In the genomic region with DNA sequence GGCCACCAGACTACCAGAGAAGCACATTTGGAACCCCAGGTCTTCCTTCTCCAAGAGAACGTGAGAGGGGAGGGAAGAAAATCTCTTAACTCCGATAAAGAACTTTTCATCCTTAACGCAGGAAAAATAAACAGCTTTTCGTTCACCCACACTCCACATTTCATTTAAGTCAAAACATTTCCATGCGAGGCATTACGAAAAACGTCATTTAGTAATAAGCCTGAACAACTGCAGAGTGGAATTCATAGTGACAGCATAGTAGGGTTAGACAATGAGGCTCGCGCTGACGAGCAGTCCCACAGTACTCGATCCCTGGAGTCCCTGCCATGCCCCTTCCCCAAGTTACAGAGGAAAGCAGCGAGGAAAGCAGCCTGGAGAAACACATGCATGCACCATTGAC, we compare ENCODE assay signal across 12 mouse cellular contexts.
DNase-seq lines count a peak whose midpoint lies in the region; ATAC-seq and TF ChIP-seq lines count a peak whose summit lies in the region.
"Had no signal": no experiment of that assay in that cellular context is flagged by ENCODE, and none has a peak within 500 bp of the region (broad histone marks: within the 10 kb centered on the region; RNA-seq: fewer than 3 reads in every experiment).

No protein-coding gene starts in this region.

- H3K9me3 ChIP-seq in lung, embryonic 14.5 days (ENCODE audit: low read depth, low read length), result no peaks in the 10 kb centered on the region
- no peaks in the 10 kb centered on the region for H3K9me3 ChIP-seq in forebrain, embryonic 13.5 days (replicated peaks)
- H3K9me3 ChIP-seq in limb, embryonic 13.5 days, result no peaks in the 10 kb centered on the region
- H3K9me3 ChIP-seq in stomach, embryonic 14.5 days (ENCODE audit: control insufficient read depth, low read depth, low read length), result no peaks in the 10 kb centered on the region
- H3K9me3 ChIP-seq in heart, embryonic 10.5 days, result no peaks in the 10 kb centered on the region

- peak overlapping the region; percentile 13; the same call in 1 of the 2 replicates for H3K4me3 ChIP-seq in lung, embryonic 14.5 days (ENCODE audit: low read depth, low read length)
- H3K4me3 ChIP-seq in forebrain, embryonic 13.5 days, result peak overlapping the region; percentile 38
- H3K4me3 ChIP-seq in limb, embryonic 13.5 days, result peak overlapping the region; percentile 55
- H3K4me3 ChIP-seq in stomach, embryonic 14.5 days (ENCODE audit: low read depth, low read length), result no peak overlapping the region
- H3K4me3 ChIP-seq in heart, embryonic 10.5 days, result no peak overlapping the region

- no peak for ATAC-seq in lung, embryonic 14.5 days (ENCODE audit: insufficient read depth)
- ATAC-seq in forebrain, embryonic 13.5 days, result no peak
- no peak for ATAC-seq in limb, embryonic 13.5 days (ENCODE audit: low FRiP score, low read depth)
- no peak for ATAC-seq in stomach, embryonic 14.5 days (ENCODE audit: insufficient number of reproducible peaks, insufficient read depth, low FRiP score, low read depth)
- ATAC-seq in cerebellum, adult (ENCODE audit: insufficient number of reproducible peaks, low FRiP score, low TSS enrichment), result no peak

- H3K9ac ChIP-seq in lung, embryonic 14.5 days, result no peak overlapping the region
- H3K9ac ChIP-seq in forebrain, embryonic 13.5 days, result peak overlapping the region; percentile 63
- peak overlapping the region; percentile 58 for H3K9ac ChIP-seq in limb, embryonic 13.5 days
- H3K9ac ChIP-seq in stomach, embryonic 14.5 days (replicated peaks; ENCODE audit: low read depth, low read length), result no peak overlapping the region

- H3K27ac ChIP-seq in lung, embryonic 14.5 days (ENCODE audit: low read depth), result no peak overlapping the region
- H3K27ac ChIP-seq in forebrain, embryonic 13.5 days, result no peak overlapping the region
- peak overlapping the region; percentile 28; the same call in 1 of the 2 replicates for H3K27ac ChIP-seq in limb, embryonic 13.5 days
- H3K27ac ChIP-seq in stomach, embryonic 14.5 days (ENCODE audit: low read length), result no peak overlapping the region
- H3K27ac ChIP-seq in heart, embryonic 10.5 days, result no peak overlapping the region

- 15% methylated on average over 12 of the region's 12 CpGs for WGBS in lung, embryonic 14.5 days
- WGBS in forebrain, embryonic 13.5 days, result 17% methylated on average over 12 of the region's 12 CpGs
- 37% methylated on average over 12 of the region's 12 CpGs for WGBS in limb, embryonic 13.5 days
- WGBS in stomach, embryonic 14.5 days, result 28% methylated on average over 12 of the region's 12 CpGs
- WGBS in heart, embryonic 10.5 days, result 67% methylated on average over 12 of the region's 12 CpGs

- DNase-seq in lung, embryonic 14.5 days, result peak; percentile 30
- no peak for DNase-seq in lung, postnatal 10 days
- DNase-seq in layer of hippocampus, postnatal 36 days, result no peak
- no peak for DNase-seq in heart, embryonic 10.5 days (ENCODE audit: low spot score)
- DNase-seq: adrenal gland, adult 8-10 months; cerebellum, postnatal 36 days; kidney, adult 8-10 months; right cerebral cortex, postnatal 25 days had no signal

- H3K4me1 ChIP-seq in lung, embryonic 14.5 days (ENCODE audit: insufficient read depth), result 0 out of 2 replicates have a peak, but pooled peaks cover 6% of the 10 kb centered on the region
- peaks cover 62% of the 10 kb centered on the region for H3K4me1 ChIP-seq in forebrain, embryonic 13.5 days
- peaks cover 43% of the 10 kb centered on the region for H3K4me1 ChIP-seq in limb, embryonic 13.5 days
- no peaks in the 10 kb centered on the region for H3K4me1 ChIP-seq in stomach, embryonic 14.5 days (ENCODE audit: control insufficient read depth, insufficient read depth, low read length)
- 0 out of 2 replicates have a peak, but pooled peaks cover 4% of the 10 kb centered on the region for H3K4me1 ChIP-seq in heart, embryonic 10.5 days

- peak overlapping the region; percentile 55 for H3K4me2 ChIP-seq in lung, embryonic 14.5 days
- peak overlapping the region; percentile 72 for H3K4me2 ChIP-seq in forebrain, embryonic 13.5 days
- H3K4me2 ChIP-seq in limb, embryonic 13.5 days (replicated peaks), result peak overlapping the region; percentile 64
- peak overlapping the region; percentile 28; the same call in 1 of the 2 replicates for H3K4me2 ChIP-seq in stomach, embryonic 14.5 days (replicated peaks; ENCODE audit: low read depth, low read length)

- H3K27me3 ChIP-seq in lung, embryonic 14.5 days (ENCODE audit: insufficient read depth, low read length), result no peaks in the 10 kb centered on the region
- no peaks in the 10 kb centered on the region for H3K27me3 ChIP-seq in forebrain, embryonic 13.5 days
- peaks cover 13% of the 10 kb centered on the region for H3K27me3 ChIP-seq in limb, embryonic 13.5 days
- H3K27me3 ChIP-seq in stomach, embryonic 14.5 days (ENCODE audit: control insufficient read depth, insufficient read depth, low read length), result no peaks in the 10 kb centered on the region
- no peaks in the 10 kb centered on the region for H3K27me3 ChIP-seq in heart, embryonic 10.5 days (ENCODE audit: insufficient read depth, poor library complexity, severe bottlenecking)

- TF ChIP-seq CTCF in lung, embryonic 14.5 days (IDR thresholded peaks at IDR 0.05; ENCODE audit: low read depth), result no peak

- no peaks in the 10 kb centered on the region for H3K36me3 ChIP-seq in lung, embryonic 14.5 days (ENCODE audit: insufficient read depth)
- no peaks in the 10 kb centered on the region for H3K36me3 ChIP-seq in forebrain, embryonic 13.5 days (ENCODE audit: poor library complexity, severe bottlenecking)
- no peaks in the 10 kb centered on the region for H3K36me3 ChIP-seq in limb, embryonic 13.5 days
- H3K36me3 ChIP-seq in stomach, embryonic 14.5 days (ENCODE audit: control insufficient read depth, insufficient read depth, low read length), result no peaks in the 10 kb centered on the region
- no peaks in the 10 kb centered on the region for H3K36me3 ChIP-seq in heart, embryonic 10.5 days

Comparison
In these comparisons a context has a peak if more than half of its experiments do, and no peak if none do; other contexts are left out.
1. H3K4me3 ChIP-seq: peak in lung, embryonic 14.5 days (single experiment), forebrain, embryonic 13.5 days (single experiment) and limb, embryonic 13.5 days (single experiment); none in stomach, embryonic 14.5 days (single experiment) and heart, embryonic 10.5 days (single experiment).
2. H3K9ac ChIP-seq: peak in forebrain, embryonic 13.5 days (single experiment) and limb, embryonic 13.5 days (single experiment); none in lung, embryonic 14.5 days (single experiment) and stomach, embryonic 14.5 days (single experiment).
3. Peak in every context shown above with its lines, with median percentiles within 50 percentile points of each other: H3K4me2 ChIP-seq.